Mouse (Mus musculus) G1E (cell line): ENCODE measurements around the gene Ubxn6. TPM values are rescaled to one million over a fixed set of nuclear protein-coding genes. Genes with fewer than 3 reads are reported as not detected.
"Not testable (repeated sequence)": the region's sequence is repeated elsewhere in the genome, so short reads cannot be mapped to it uniquely, and the experiment has no call there.

Experiments used
- ATAC-seq: 2 replicates; pipeline ENCODE4 v1.8.0; 2016; ENCODE audit warnings: mild to moderate bottlenecking; ENCODE audit not compliant: insufficient number of reproducible peaks, poor library complexity, low FRiP score, severe bottlenecking; ENCODE audit errors: extremely low read depth
- DNase-seq: peaks from one replicate; pipeline ENCODE4 v3.0.0; 2012; ENCODE audit warnings: low spot score
- H3K27me3 ChIP-seq: 2 replicates; pipeline ENCODE4 v1.6.1; 2012; ENCODE audit warnings: mild to moderate bottlenecking, low read length, inconsistent platforms; ENCODE audit not compliant: insufficient read depth
- H3K36me3 ChIP-seq: replicated peaks from 2 replicates; pipeline ENCODE3; 2012; ENCODE audit warnings: mild to moderate bottlenecking, inconsistent platforms
- H3K4me1 ChIP-seq: 2 replicates; pipeline ENCODE4 v1.6.1; 2012; ENCODE audit warnings: low read depth, low read length, inconsistent platforms, mixed read lengths; ENCODE audit not compliant: insufficient read depth
- H3K4me3 ChIP-seq: 2 replicates; pipeline ENCODE4 v1.5.1; 2012; ENCODE audit warnings: low read depth, mild to moderate bottlenecking, inconsistent platforms, low read length, moderate library complexity, mixed read lengths
- H3K9me3 ChIP-seq: replicated peaks from 2 replicates; pipeline ENCODE4 v1.6.1; 2012; ENCODE audit warnings: inconsistent platforms
- CTCF ChIP-seq: IDR thresholded peaks from 2 replicates; pipeline ENCODE4 v1.5.1; 2012; ENCODE audit warnings: low read depth, low read length, inconsistent platforms, mixed read lengths
- GATA1 ChIP-seq: IDR thresholded peaks from 2 replicates; pipeline ENCODE4 v1.6.1; 2012; ENCODE audit warnings: borderline replicate concordance, low read length, inconsistent platforms, mixed read lengths
- GATA2 ChIP-seq: IDR thresholded peaks from 2 replicates; pipeline ENCODE4 v1.6.1; 2012; ENCODE audit warnings: low read depth, low read length, inconsistent platforms, borderline replicate concordance
- POLR2AphosphoS5 ChIP-seq: IDR thresholded peaks from 2 replicates; pipeline ENCODE4 v1.6.1; 2012; ENCODE audit warnings: low read depth, low read length, inconsistent platforms; ENCODE audit not compliant: insufficient replicate concordance
- TAL1 ChIP-seq: conservative IDR thresholded peaks from 2 replicates; pipeline ENCODE4 v1.6.1; 2012; ENCODE audit warnings: low read depth, low read length, inconsistent platforms, mixed read lengths
- polyA plus RNA-seq: library from polyadenylated mRNA; stranded (reverse); fragments of >175 nt; gene quantifications from 2 replicates; pipeline ENCODE4 v1.2.3, GENCODE M21; 2012
- total RNA-seq, 2 experiments: library from RNA; stranded (forward) in 1 of 2; stranded (reverse) in 1 of 2; fragments of 200-1000 nt in 1 of 2; fragments of >200 nt in 1 of 2; fragmentation: Nextera tagmentation in 1 of 2; gene quantifications; 2 replicates each; pipeline ENCODE4 v1.2.3; 2014 to 2017

The Ubxn6 gene
- total and polyA plus RNA-seq, 3 experiments: 9.0 to 21.4 (median 19.1) TPM

DNA sequence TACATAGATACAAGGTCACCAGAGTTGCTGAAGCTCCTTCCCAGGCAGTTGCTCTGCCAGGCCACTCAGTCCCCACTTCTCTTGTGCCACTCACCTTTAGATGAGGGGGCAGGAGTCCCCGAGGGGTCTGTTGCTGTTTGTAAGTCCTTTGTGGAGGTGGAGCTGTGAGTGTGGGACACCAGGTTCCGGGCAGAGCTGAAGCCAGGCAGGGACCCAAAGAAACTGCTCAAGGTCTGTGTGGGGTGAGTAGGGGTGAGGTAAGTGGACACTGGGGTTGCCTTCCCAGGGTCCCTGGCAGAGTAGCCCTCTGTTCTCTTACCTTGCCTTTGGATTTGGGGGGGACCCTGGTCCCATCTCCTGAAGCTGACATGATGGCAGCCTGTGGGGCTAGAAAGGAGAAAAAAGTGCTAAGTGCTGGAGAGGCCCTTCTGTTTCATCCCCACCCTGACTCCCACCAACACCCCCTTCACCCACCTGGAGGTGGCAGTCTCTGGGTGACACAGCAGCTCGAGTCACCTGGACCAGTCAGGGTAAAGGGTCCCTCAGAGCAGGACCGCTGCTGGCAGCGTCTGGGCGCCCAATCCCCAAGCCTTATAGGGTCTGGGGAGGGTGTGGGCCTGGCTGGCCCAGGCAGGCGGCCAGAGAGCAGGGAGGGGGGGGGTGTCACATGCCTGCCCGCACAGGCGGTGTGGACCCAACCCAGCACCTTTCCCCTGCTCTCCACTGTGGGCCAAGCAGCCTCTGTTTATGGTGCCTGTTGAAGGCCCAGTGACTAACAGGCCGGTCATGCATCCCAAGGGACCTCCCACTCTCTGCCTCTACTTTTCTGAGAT, 34.6 kb upstream of the Ubxn6 start, which contains the start of gene Plin4:
Gene Plin4, minus strand, starts transcription at position 585 of the 833 bp plus-strand sequence.
- Histone ChIP-seq H3K9me3 (no peaks in the 10 kb centered on the region), H3K4me3 (no peak within 1 kb of the TSS), H3K36me3 (peaks cover 51% of the 10 kb centered on the region), H3K4me1 (peaks cover 3% of the 10 kb centered on the region; the same call in 1 of the 2 replicates), H3K27me3 (no peaks in the 10 kb centered on the region)
- DNase-seq: no peak
- ATAC-seq: no peak
- TF ChIP-seq CTCF (no peak), POLR2AphosphoS5 (no peak), GATA1 (no peak), TAL1 (no peak), GATA2 (no peak)

GRCm38 (mm10) chr17:56108334-56109044, 33.7 kb upstream of the Ubxn6 start:
- Histone ChIP-seq H3K9me3 (no peaks in the 10 kb centered on the region), H3K4me1 (peaks cover 3% of the 10 kb centered on the region; the same call in 1 of the 2 replicates), H3K27me3 (no peaks in the 10 kb centered on the region), H3K4me3 (no peak overlapping the region), H3K36me3 (peaks cover 58% of the 10 kb centered on the region)
- no peak for TF ChIP-seq TAL1
- TF ChIP-seq CTCF: no peak
- no peak for TF ChIP-seq POLR2AphosphoS5
- DNase-seq (no peak), ATAC-seq (no peak)

DNA sequence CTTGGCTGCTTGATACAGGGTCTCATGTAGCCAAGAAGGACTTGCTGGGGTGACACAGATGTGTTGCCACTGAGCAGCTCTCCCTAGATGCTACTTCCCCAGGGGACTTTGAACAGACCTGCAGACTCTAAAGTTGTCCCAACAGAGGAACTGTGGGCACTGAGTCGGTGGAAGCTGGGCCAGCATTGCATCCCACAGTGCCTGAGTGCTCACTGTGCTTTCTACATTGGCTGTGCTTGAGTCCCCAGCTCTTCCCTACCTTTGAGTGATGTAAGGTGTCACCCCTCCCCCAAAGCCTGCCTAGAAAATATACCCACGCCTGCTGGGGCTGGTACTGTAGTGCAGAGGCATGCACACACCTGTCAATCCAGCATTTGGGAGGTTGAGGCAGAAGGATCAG, 32.9 kb upstream of the Ubxn6 start:
- no peak for DNase-seq
- peaks cover 3% of the 10 kb centered on the region; the same call in 1 of the 2 replicates for H3K4me1 ChIP-seq
- no peak for ATAC-seq
- H3K36me3 ChIP-seq: peaks cover 62% of the 10 kb centered on the region
- no peaks in the 10 kb centered on the region for H3K27me3 ChIP-seq
- H3K9me3 ChIP-seq: no peaks in the 10 kb centered on the region
- H3K4me3 ChIP-seq: no peak overlapping the region
- TF ChIP-seq CTCF: no peak
- TF ChIP-seq GATA1: no peak
- TF ChIP-seq POLR2AphosphoS5: no peak
- no peak for TF ChIP-seq TAL1
- TF ChIP-seq GATA2: no peak

DNA sequence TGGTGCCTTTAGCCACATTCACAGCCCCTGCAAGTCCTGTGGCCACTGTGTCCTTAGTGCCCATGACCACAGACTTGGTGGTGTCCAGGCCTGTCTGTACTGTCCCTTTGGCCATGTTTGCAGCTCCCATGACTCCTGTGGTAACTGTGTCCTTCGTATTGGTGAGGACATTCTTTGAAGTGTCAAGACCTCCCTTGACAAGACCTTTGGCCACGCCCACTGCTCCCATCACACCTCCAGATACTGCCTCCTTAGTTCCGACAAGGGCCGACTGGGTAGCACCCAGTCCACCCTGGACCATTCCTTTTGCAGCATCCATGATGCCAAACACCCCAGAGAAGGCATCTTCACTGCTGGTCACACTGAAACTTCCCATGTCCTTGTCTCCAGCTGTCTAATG, 32.2 kb upstream of the Ubxn6 start:
- DNase-seq: no peak
- peaks cover 3% of the 10 kb centered on the region; the same call in 1 of the 2 replicates for H3K4me1 ChIP-seq
- no peak overlapping the region for H3K4me3 ChIP-seq
- no peak for ATAC-seq
- no peaks in the 10 kb centered on the region for H3K9me3 ChIP-seq
- peaks cover 63% of the 10 kb centered on the region for H3K36me3 ChIP-seq
- no peaks in the 10 kb centered on the region for H3K27me3 ChIP-seq
- TF ChIP-seq POLR2AphosphoS5: no peak
- TF ChIP-seq TAL1: no peak
- no peak for TF ChIP-seq GATA2
- no peak for TF ChIP-seq GATA1
- TF ChIP-seq CTCF: no peak

GRCm38 (mm10) chr17:56106436-56106835, 31.6 kb upstream of the Ubxn6 start:
- not testable (repeated sequence) for DNase-seq, H3K9me3 ChIP-seq, H3K27me3 ChIP-seq, ATAC-seq, H3K4me3 ChIP-seq, H3K4me1 ChIP-seq
- peaks cover 65% of the 10 kb centered on the region for H3K36me3 ChIP-seq

- H3K36me3 ChIP-seq: peaks cover 74% of the 10 kb centered on the region
- not testable (repeated sequence) for H3K9me3 ChIP-seq, DNase-seq, ATAC-seq, H3K27me3 ChIP-seq, H3K4me3 ChIP-seq, H3K4me1 ChIP-seq
Observed at GRCm38 (mm10) chr17:56104821-56105220, 30.0 kb upstream of the Ubxn6 start.
